Mouse (Mus musculus): ENCODE measurements around the gene Fam107b.
A peak's percentile ranks its signal among the peaks of the same experiment; 100 is the strongest.
"Not testable (repeated sequence)": the region's sequence is repeated elsewhere in the genome, so short reads cannot be mapped to it uniquely, and the experiment has no call there.

Fam107b gene

GRCm38 (mm10) chr2:3659300-3659910 lies 89.1 kb downstream of the Fam107b start:
- no peak for DNase-seq

GRCm38 (mm10) chr2:3664086-3664485 lies 93.8 kb downstream of the Fam107b start:
- no peak for DNase-seq

GRCm38 (mm10) chr2:3668682-3669081 lies 98.4 kb downstream of the Fam107b start:
- DNase-seq: peak; percentile 41

- DNase-seq: no peak
Observed at GRCm38 (mm10) chr2:3669646-3670045, 99.4 kb downstream of the Fam107b start.

GRCm38 (mm10) chr2:3672654-3673367 lies 102.5 kb downstream of the Fam107b start:
- no peak for DNase-seq

GRCm38 (mm10) chr2:3675481-3675880 lies 105.2 kb downstream of the Fam107b start:
- DNase-seq: no peak

GRCm38 (mm10) chr2:3682699-3683098 lies 112.4 kb downstream of the Fam107b start:
- no peak for DNase-seq

- no peak for DNase-seq
Observed at GRCm38 (mm10) chr2:3683343-3683742, 113.1 kb downstream of the Fam107b start.

GRCm38 (mm10) chr2:3683751-3684229 lies 113.5 kb downstream of the Fam107b start:
- DNase-seq: peak; percentile 35

GRCm38 (mm10) chr2:3690221-3690620 lies 119.9 kb downstream of the Fam107b start:
- no peak for DNase-seq

- no peak for DNase-seq
Observed at GRCm38 (mm10) chr2:3692833-3693232, 122.5 kb downstream of the Fam107b start.

GRCm38 (mm10) chr2:3695900-3696299 lies 125.6 kb downstream of the Fam107b start:
- DNase-seq: no peak

GRCm38 (mm10) chr2:3700368-3700767 lies 130.1 kb downstream of the Fam107b start:
- no peak for DNase-seq

- DNase-seq: no peak
Observed at GRCm38 (mm10) chr2:3702640-3703190, 132.4 kb downstream of the Fam107b start.

- DNase-seq: no peak
Observed at GRCm38 (mm10) chr2:3703806-3704205, 133.5 kb downstream of the Fam107b start.

- DNase-seq: peak; percentile 22
Observed at GRCm38 (mm10) chr2:3704311-3705162, 134.2 kb downstream of the Fam107b start.

GRCm38 (mm10) chr2:3705283-3705682 lies 135.0 kb downstream of the Fam107b start:
- DNase-seq: not testable (repeated sequence)

- no peak for DNase-seq
Observed at GRCm38 (mm10) chr2:3707236-3707635, 136.9 kb downstream of the Fam107b start.

- no peak for DNase-seq
Observed at GRCm38 (mm10) chr2:3708621-3709020, 138.3 kb downstream of the Fam107b start.

GRCm38 (mm10) chr2:3709882-3710281 lies 139.6 kb downstream of the Fam107b start:
- DNase-seq: no peak

- DNase-seq: no peak
Observed at GRCm38 (mm10) chr2:3710521-3710920, 140.2 kb downstream of the Fam107b start.

- DNase-seq: no peak
Observed at GRCm38 (mm10) chr2:3712369-3713042, 142.2 kb downstream of the Fam107b start.

All from kidney, postnatal 10 days (tissue).